In genomic region chr11:57548618-57549550, GRCm38 (mm10) we compare ENCODE assay signal across 7 mouse cellular contexts. TPM values are rescaled to one million over a fixed set of nuclear protein-coding genes. Genes with fewer than 3 reads are reported as not detected.
DNase-seq lines count a peak whose midpoint lies in the region; ATAC-seq lines count a peak whose summit lies in the region.

No protein-coding gene starts in this region.

- H3K4me2 ChIP-seq in embryonic facial prominence, embryonic 11.5 days (ENCODE audit: low read depth, low read length): peak overlapping the region; percentile 26
- H3K4me2 ChIP-seq in midbrain, embryonic 15.5 days: peak overlapping the region; percentile 37; the same call in 1 of the 2 replicates

- WGBS in embryonic facial prominence, embryonic 11.5 days: 24% methylated on average over 18 of the region's 18 CpGs
- WGBS in limb, embryonic 10.5 days: 31% methylated on average over 18 of the region's 18 CpGs
- 23% methylated on average over 18 of the region's 18 CpGs for WGBS in midbrain, embryonic 15.5 days

- H3K9me3 ChIP-seq in embryonic facial prominence, embryonic 11.5 days (replicated peaks; ENCODE audit: control insufficient read depth, low read length): no peaks in the 10 kb centered on the region
- H3K9me3 ChIP-seq in limb, embryonic 10.5 days (replicated peaks): no peaks in the 10 kb centered on the region
- no peaks in the 10 kb centered on the region for H3K9me3 ChIP-seq in midbrain, embryonic 15.5 days

- H3K36me3 ChIP-seq in embryonic facial prominence, embryonic 11.5 days (replicated peaks; ENCODE audit: control insufficient read depth, insufficient read depth, low read depth, low read length): no peaks in the 10 kb centered on the region
- no peaks in the 10 kb centered on the region for H3K36me3 ChIP-seq in limb, embryonic 10.5 days
- H3K36me3 ChIP-seq in midbrain, embryonic 15.5 days (replicated peaks): no peaks in the 10 kb centered on the region

- DNase-seq in adrenal gland, postnatal 10 days: peak; percentile 91
- peak; percentile 95 for DNase-seq in embryonic facial prominence, embryonic 11.5 days (ENCODE audit: low spot score)
- DNase-seq in heart, adult 18-20 months: peak; percentile 63 to 91
- peak; percentile 83 for DNase-seq in kidney, adult 18-20 months
- DNase-seq in limb, embryonic 10.5 days (ENCODE audit: low spot score): peak; percentile 98
- peak; percentile 40 to 81 for DNase-seq in spleen, adult 18-20 months

- no peaks in the 10 kb centered on the region; the same call in 1 of the 2 replicates for H3K4me1 ChIP-seq in embryonic facial prominence, embryonic 11.5 days (ENCODE audit: control insufficient read depth, insufficient read depth, low read length)
- peaks cover 48% of the 10 kb centered on the region for H3K4me1 ChIP-seq in limb, embryonic 10.5 days
- H3K4me1 ChIP-seq in midbrain, embryonic 15.5 days: peaks cover 35% of the 10 kb centered on the region

- H3K27me3 ChIP-seq in embryonic facial prominence, embryonic 11.5 days (ENCODE audit: control insufficient read depth, insufficient read depth, low read length): no peaks in the 10 kb centered on the region
- peaks cover 9% of the 10 kb centered on the region; the same call in 1 of the 2 replicates for H3K27me3 ChIP-seq in limb, embryonic 10.5 days (ENCODE audit: low read depth, poor library complexity, severe bottlenecking)
- H3K27me3 ChIP-seq in midbrain, embryonic 15.5 days (replicated peaks): no peaks in the 10 kb centered on the region

- peak; percentile 86 for ATAC-seq in embryonic facial prominence, embryonic 11.5 days (replicated peaks; ENCODE audit: insufficient number of reproducible peaks, low FRiP score, low TSS enrichment, low read depth)
- peak; percentile 69 for ATAC-seq in midbrain, embryonic 15.5 days (replicated peaks)

- no peak overlapping the region for H3K4me3 ChIP-seq in embryonic facial prominence, embryonic 11.5 days (ENCODE audit: low read depth, low read length)
- peak overlapping the region; percentile 36 for H3K4me3 ChIP-seq in limb, embryonic 10.5 days
- H3K4me3 ChIP-seq in midbrain, embryonic 15.5 days: no peak overlapping the region

- H3K9ac ChIP-seq in embryonic facial prominence, embryonic 11.5 days (replicated peaks; ENCODE audit: low read length): 0 out of 2 replicates have a peak overlapping the region, but pooled peaks have one; percentile 18
- peak overlapping the region; percentile 21; the same call in 1 of the 2 replicates for H3K9ac ChIP-seq in midbrain, embryonic 15.5 days

- H3K27ac ChIP-seq in embryonic facial prominence, embryonic 11.5 days (replicated peaks; ENCODE audit: low read depth, low read length): no peak overlapping the region
- H3K27ac ChIP-seq in limb, embryonic 10.5 days: peak overlapping the region; percentile 78
- H3K27ac ChIP-seq in midbrain, embryonic 15.5 days: peak overlapping the region; percentile 57

RNA-seq across cellular contexts. Expression of gene Mfap3, which starts 30.4 kb away (rescaled TPM):
- 10 to 100 TPM; 28.1 to 32.0 TPM for total RNA-seq in adrenal gland, postnatal 10 days (2021)
- polyA plus RNA-seq in embryonic facial prominence, embryonic 11.5 days (2014; fragmentation: Nextera tagmentation; extraction: Ambion mirVana): 58.1 and 60.0 TPM in 2 replicates
- total RNA-seq in heart, adult 18-20 months (2021): 10 to 100 TPM; 10.4 to 12.6 TPM
- 45.4 and 47.7 TPM in 2 replicates for polyA plus RNA-seq in limb, embryonic 10.5 days (2016; fragmentation: Nextera tagmentation; extraction: Ambion mirVana)
- 57.5 and 64.8 TPM in 2 replicates for polyA plus RNA-seq in midbrain, embryonic 15.5 days (2015; fragmentation: Nextera tagmentation; extraction: Ambion mirVana)

RNA-seq across cellular contexts. Expression of gene Fam114a2, which starts 30.5 kb away (rescaled TPM):
- 10 to 100 TPM; 45.7 to 47.6 TPM for total RNA-seq in adrenal gland, postnatal 10 days (2021)
- polyA plus RNA-seq in embryonic facial prominence, embryonic 11.5 days (2014; fragmentation: Nextera tagmentation; extraction: Ambion mirVana): 48.5 and 52.2 TPM in 2 replicates
- 10 to 100 TPM; 40.2 to 40.9 TPM for total RNA-seq in heart, adult 18-20 months (2021)
- 61.0 and 67.6 TPM in 2 replicates for polyA plus RNA-seq in limb, embryonic 10.5 days (2016; fragmentation: Nextera tagmentation; extraction: Ambion mirVana)
- 93.0 and 94.3 TPM in 2 replicates for polyA plus RNA-seq in midbrain, embryonic 15.5 days (2015; fragmentation: Nextera tagmentation; extraction: Ambion mirVana)
